Mouse (Mus musculus): ENCODE measurements around the gene Mest. TPM values are rescaled to one million over a fixed set of nuclear protein-coding genes. Genes with fewer than 3 reads are reported as not detected.
A peak's percentile ranks its signal among the peaks of the same experiment; 100 is the strongest.

Gene Mest
- 443 and 547 TPM in 2 replicates for polyA plus RNA-seq (2015; fragmentation: Nextera tagmentation; extraction: Ambion mirVana)

DNA sequence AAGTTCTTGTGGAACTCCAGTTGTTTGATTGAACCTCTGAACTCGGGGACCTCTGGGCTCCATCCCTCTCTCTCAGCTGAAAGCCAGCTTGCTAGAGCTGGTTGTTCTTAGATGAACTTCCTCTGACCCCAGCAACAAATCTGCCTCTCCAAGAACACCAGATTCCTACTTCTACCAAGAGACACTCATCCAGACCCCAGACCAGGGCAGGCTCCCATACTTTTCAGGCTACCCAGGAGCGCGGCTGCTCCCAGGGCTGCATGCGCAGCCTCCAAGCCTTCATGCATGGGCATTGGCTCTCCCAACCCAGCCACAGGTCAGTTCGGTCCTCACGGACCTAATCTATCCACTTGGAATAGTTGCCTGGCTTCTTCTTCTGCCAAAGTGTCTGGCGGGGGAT is at the start of gene Mest:
Mest (plus strand) TSS at position 217 of the 400 bp plus-strand sequence.
- H3K9me3 ChIP-seq (replicated peaks) = no peaks in the 10 kb centered on the region
- no peak within 1 kb of the TSS for H3K4me3 ChIP-seq
- WGBS = 70% methylated on average over 7 of the region's 7 CpGs
- H3K27me3 ChIP-seq = no peaks in the 10 kb centered on the region
- peaks cover 23% of the 10 kb centered on the region for H3K4me1 ChIP-seq
- H3K4me2 ChIP-seq = no peak within 1 kb of the TSS
- no peak for ATAC-seq
- H3K27ac ChIP-seq = peak within 1 kb of the TSS; percentile 76
- no peak within 1 kb of the TSS for H3K9ac ChIP-seq
- H3K36me3 ChIP-seq (ENCODE audit: poor library complexity, severe bottlenecking) = no peaks in the 10 kb centered on the region

DNA sequence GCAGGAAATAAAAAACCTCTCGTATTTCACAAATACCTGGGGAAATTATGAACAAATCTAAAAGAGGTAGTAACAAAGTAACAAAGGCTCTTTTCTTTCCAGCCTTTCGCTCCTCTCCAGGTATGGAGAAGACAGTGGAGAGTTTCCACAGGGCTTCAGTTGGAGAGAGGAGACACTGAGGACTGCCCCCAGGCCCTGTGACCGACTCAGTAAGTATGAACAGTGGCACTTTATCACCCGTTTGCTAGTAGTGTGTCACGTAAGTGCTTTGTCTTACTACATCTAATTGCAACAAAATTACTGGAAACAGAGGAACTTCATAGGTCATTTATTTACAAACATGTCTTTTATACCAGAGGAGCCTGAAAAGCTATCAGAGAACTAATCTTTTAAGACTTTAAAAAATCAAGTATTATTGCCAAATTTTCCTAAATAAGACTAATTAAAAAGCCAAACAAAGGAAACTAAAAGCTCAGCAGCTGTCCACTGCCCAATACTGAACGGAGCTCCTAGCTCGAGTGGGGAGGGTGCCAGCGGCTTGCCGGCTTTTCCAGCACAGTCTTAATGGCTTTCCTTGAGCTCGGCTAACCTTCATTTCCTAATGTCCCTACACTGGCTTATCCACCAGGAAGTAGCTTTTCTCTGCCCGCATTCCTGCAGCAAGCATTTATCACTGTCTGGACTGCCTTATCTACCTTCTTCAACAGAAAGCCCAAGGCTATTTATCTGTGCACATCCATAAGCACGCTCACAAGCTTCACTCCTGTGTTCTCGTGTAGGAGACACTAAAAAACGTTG is 49.4 kb upstream of the Mest start:
- peak overlapping the region; percentile 52 for H3K4me2 ChIP-seq
- peak; percentile 57; the same call in 1 of the 2 replicates for ATAC-seq
- H3K4me1 ChIP-seq = peaks cover 54% of the 10 kb centered on the region
- no peaks in the 10 kb centered on the region for H3K27me3 ChIP-seq
- no peak overlapping the region for H3K4me3 ChIP-seq
- H3K9ac ChIP-seq = peak overlapping the region; percentile 45; the same call in 1 of the 2 replicates
- H3K27ac ChIP-seq = peak overlapping the region; percentile 94
- no peaks in the 10 kb centered on the region for H3K36me3 ChIP-seq (ENCODE audit: poor library complexity, severe bottlenecking)
- H3K9me3 ChIP-seq (replicated peaks) = no peaks in the 10 kb centered on the region
- WGBS = 13% methylated on average over 14 of the region's 14 CpGs

DNA sequence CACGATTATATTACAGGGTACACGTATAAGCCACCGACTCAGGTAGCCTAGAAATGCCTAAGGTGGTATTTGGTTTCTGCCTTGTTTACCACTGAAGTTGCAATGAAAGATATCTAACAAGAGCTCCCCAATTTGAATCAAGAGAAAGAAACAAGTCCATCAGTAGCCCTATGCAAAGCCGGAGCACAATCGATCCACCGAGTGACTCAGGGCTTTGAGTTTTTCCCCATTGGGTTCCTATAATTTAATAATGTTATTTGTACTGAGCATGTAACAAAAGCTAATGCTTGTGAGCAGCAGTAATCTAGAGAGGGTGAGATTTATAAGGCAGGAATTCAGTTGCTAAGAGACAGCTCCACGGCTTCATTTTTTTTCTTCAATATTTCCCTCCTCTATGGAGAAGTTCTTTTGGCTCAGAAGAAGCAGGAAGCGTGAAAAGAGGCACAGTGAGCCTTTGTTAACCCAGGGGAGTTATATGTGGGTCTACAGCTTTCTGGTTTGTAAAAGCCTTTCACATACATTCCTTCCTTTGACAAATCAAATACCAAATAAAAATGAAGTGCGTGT is 48.5 kb upstream of the Mest start:
- 18% methylated on average over 9 of the region's 9 CpGs for WGBS
- no peaks in the 10 kb centered on the region for H3K36me3 ChIP-seq (ENCODE audit: poor library complexity, severe bottlenecking)
- H3K4me2 ChIP-seq = peak overlapping the region; percentile 52
- no peaks in the 10 kb centered on the region for H3K9me3 ChIP-seq (replicated peaks)
- H3K4me1 ChIP-seq = peaks cover 59% of the 10 kb centered on the region
- peak; percentile 47; the same call in 1 of the 2 replicates for ATAC-seq
- H3K4me3 ChIP-seq = no peak overlapping the region
- peak overlapping the region; percentile 94 for H3K27ac ChIP-seq
- no peaks in the 10 kb centered on the region for H3K27me3 ChIP-seq
- H3K9ac ChIP-seq = peak overlapping the region; percentile 64; the same call in 1 of the 2 replicates

DNA sequence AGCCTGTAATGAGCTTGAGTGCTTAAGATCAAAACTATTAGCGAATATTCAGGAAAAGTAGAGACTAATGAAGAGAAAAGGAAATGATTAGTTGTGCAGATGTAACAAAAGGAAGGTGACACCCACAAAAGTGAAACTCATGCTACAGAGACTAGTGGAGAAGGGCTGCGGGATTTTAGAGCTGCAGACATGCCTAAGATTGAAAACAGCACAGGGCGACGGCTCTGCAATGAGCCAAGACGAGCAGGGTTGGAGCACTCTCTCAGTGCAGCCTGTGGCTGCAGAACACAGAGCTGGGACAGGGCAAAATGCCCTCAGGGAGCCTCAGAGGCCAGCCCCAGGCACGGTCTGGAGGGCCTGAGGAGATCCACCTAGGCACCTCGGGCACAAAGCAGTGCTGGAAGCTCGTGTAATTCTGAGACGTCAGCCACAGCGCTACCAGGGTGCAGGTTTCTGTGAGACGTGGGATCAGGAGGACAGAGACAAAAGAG is 48.0 kb upstream of the Mest start:
- Histone ChIP-seq H3K4me2 (peak overlapping the region; percentile 52), H3K9me3 (replicated peaks) (no peaks in the 10 kb centered on the region), H3K27me3 (no peaks in the 10 kb centered on the region), H3K27ac (peak overlapping the region; percentile 94), H3K36me3 (ENCODE audit: poor library complexity, severe bottlenecking) (no peaks in the 10 kb centered on the region), H3K4me3 (peak overlapping the region; percentile 16; the same call in 1 of the 2 replicates), H3K4me1 (peaks cover 59% of the 10 kb centered on the region), H3K9ac (peak overlapping the region; percentile 64)
- WGBS = 2% methylated on average over 11 of the region's 11 CpGs
- ATAC-seq = peak; percentile 69

DNA sequence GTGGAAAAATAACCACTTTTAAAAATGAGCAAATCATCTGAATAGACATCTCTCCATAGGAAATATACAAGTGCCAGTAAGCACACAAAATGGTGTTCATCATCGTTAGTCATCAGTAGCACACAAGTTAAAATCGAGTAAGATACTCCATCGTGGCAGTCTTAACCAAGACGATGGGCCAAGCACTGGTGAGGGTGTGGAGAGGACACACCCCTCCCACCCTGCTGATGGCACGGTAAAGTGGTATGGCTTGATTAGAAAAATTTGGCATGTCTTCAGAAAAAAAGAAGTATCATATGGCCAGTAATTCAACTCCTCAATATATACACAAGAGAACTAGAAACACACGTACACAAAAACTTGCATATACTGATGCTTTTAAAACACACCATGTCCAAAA is 46.8 kb upstream of the Mest start:
- no peaks in the 10 kb centered on the region for H3K9me3 ChIP-seq (replicated peaks)
- no peak overlapping the region for H3K9ac ChIP-seq
- H3K27ac ChIP-seq = no peak overlapping the region
- WGBS = 77% methylated on average over 6 of the region's 6 CpGs
- no peak for ATAC-seq
- H3K4me1 ChIP-seq = peaks cover 56% of the 10 kb centered on the region
- H3K36me3 ChIP-seq (ENCODE audit: poor library complexity, severe bottlenecking) = no peaks in the 10 kb centered on the region
- H3K27me3 ChIP-seq = no peaks in the 10 kb centered on the region
- no peak overlapping the region for H3K4me2 ChIP-seq
- no peak overlapping the region for H3K4me3 ChIP-seq

DNA sequence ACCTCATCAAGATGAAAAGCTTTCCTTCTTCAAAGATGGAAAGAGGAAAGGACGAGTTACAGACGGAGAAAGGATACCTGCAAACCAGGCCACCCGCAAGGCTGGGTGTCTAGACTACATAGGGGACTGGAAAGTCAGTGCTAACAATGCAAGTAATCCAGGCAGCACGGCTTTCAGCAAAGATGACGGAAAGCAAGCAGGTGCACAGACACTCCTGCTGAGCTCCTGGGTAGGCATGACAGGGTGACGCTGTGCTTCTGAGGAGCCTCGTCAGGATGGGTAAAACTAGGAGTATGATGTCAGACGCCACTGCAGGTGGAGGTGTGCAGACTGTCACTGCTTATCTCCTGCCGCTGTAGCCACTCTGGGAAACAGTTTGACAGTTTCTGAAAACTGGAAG is 45.8 kb upstream of the Mest start:
- Histone ChIP-seq H3K4me3 (no peak overlapping the region), H3K27ac (no peak overlapping the region), H3K4me2 (no peak overlapping the region), H3K36me3 (ENCODE audit: poor library complexity, severe bottlenecking) (no peaks in the 10 kb centered on the region), H3K4me1 (peaks cover 56% of the 10 kb centered on the region), H3K9me3 (replicated peaks) (no peaks in the 10 kb centered on the region), H3K9ac (no peak overlapping the region), H3K27me3 (no peaks in the 10 kb centered on the region)
- WGBS = 65% methylated on average over 9 of the region's 9 CpGs
- no peak for ATAC-seq

DNA sequence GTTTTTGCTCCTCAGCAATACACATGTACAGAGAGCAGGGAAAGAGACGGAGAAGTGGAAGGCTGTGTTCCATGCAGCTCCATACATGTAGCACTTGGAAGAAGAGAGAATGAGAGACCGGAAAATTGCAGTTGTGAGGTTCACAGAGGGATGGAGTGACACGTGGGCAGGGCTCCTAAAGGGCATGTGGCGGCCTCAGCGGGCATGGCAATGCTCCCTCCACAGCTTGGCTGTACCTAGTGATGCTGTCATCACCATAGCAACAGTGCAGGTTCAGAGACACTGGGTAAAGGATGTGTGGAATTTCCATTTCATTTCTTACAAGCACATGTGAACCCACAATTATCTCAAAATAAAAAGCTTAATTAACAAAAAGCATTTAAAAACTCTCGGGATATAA is 44.9 kb upstream of the Mest start:
- 0 out of 2 replicates have a peak overlapping the region, but pooled peaks have one; percentile 1 for H3K9ac ChIP-seq
- peak overlapping the region; percentile 68 for H3K27ac ChIP-seq
- H3K4me3 ChIP-seq = no peak overlapping the region
- peaks cover 56% of the 10 kb centered on the region for H3K4me1 ChIP-seq
- 29% methylated on average over 6 of the region's 6 CpGs for WGBS
- no peaks in the 10 kb centered on the region for H3K9me3 ChIP-seq (replicated peaks)
- ATAC-seq = peak; percentile 61
- no peaks in the 10 kb centered on the region for H3K27me3 ChIP-seq
- no peak overlapping the region for H3K4me2 ChIP-seq
- no peaks in the 10 kb centered on the region for H3K36me3 ChIP-seq (ENCODE audit: poor library complexity, severe bottlenecking)

DNA sequence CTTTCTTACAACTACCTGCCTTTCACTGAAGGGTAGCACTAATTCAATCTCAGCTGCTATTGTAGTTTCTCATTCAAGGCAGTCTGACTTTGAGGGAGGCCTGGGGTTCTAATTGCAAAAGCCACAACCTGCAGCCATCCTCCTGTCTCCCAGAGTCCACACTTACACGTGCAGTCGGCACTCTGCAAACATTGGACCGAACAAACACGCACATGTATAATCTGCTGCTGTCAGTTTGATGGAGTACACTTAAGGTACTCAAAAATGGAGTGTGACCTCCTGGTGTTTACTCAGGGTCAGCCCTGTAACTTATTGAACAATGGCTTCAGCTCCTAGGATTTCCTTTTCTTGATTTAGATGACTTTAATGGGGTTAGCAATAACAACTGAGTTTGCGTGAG is 43.8 kb upstream of the Mest start:
- Histone ChIP-seq H3K4me3 (no peak overlapping the region), H3K9ac (peak overlapping the region; percentile 30; the same call in 1 of the 2 replicates), H3K27ac (peak overlapping the region; percentile 28; the same call in 1 of the 2 replicates), H3K4me1 (peaks cover 45% of the 10 kb centered on the region), H3K36me3 (ENCODE audit: poor library complexity, severe bottlenecking) (no peaks in the 10 kb centered on the region), H3K27me3 (no peaks in the 10 kb centered on the region), H3K9me3 (replicated peaks) (no peaks in the 10 kb centered on the region), H3K4me2 (no peak overlapping the region)
- WGBS = 64% methylated on average over 5 of the region's 5 CpGs
- ATAC-seq = no peak

DNA sequence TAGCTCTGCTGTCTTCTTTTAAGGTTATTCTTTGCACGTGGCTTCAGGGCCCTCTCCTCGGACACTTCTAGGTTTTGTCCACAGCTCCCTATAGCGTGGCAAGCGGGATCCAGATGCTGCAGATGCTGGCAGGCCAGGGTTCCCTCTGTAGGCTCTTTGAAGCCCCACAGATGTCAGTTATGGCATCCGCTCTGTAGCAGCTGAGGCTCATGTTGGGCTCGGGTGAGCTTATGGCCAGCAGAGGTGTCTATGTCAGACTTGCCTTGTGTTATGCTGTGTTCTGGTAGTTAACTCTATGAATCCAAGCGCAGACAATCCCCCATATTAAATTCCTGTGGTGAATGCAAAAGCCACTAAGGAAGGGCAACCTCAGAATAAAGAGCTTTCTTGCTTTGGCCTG is 42.9 kb upstream of the Mest start:
- H3K4me2 ChIP-seq = no peak overlapping the region

DNA sequence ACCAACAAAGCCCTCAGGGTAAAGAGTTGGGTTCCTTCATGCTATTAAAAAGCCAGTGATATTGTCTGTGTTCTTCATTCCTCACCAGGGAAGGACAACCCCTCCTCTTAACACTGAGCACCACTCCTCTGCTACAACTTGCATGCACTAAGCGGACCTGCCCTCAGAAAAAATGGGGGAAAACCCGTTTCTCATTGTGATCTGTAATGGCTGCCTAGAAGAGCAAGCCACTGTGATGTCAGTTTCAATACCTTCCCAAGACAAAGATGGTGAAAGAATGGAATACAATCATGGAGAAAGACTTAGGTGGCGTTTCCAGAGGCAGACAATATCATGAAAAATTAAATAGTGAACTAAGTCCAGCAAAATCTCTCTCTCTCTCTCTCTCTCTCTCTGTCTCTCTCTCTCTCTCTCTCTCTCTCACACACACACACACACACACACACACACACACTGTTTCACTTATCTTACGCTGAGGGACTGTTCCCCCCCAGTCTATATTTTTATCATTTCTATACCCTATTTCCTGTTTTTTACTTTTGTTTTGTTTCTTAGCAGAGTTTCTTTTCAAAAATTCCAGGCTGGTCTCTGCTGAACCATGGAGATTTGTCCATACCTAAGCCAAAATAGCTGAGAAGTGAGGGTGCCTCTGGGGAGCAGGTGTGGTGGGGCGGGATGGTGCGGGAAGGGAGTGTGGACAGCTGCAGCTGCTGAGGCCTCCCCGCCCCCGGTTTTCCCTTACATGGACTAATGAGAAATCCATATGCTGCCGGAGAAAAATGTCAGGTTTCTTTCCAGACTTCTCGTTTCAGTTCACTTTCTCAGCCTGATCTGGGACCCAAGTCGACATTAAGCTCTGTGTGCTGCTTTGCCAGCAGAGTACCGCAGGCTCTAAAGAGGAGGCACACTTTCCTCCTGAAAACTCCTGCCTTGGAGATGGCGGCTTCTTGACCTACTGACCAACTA is 41.1 kb upstream of the Mest start:
- Histone ChIP-seq H3K9me3 (replicated peaks) (no peaks in the 10 kb centered on the region), H3K9ac (0 out of 2 replicates have a peak overlapping the region, but pooled peaks have one; percentile 26), H3K4me3 (no peak overlapping the region), H3K36me3 (ENCODE audit: poor library complexity, severe bottlenecking) (no peaks in the 10 kb centered on the region), H3K4me1 (peaks cover 24% of the 10 kb centered on the region), H3K27ac (peak overlapping the region; percentile 35; the same call in 1 of the 2 replicates), H3K4me2 (no peak overlapping the region), H3K27me3 (no peaks in the 10 kb centered on the region)
- no peak for ATAC-seq
- 71% methylated on average over 13 of the region's 13 CpGs for WGBS

More for the DNA sequence above, 42.9 kb upstream of the Mest start:
- H3K27ac ChIP-seq = no peak overlapping the region
- no peak overlapping the region for H3K4me3 ChIP-seq
- no peaks in the 10 kb centered on the region for H3K27me3 ChIP-seq
- peaks cover 36% of the 10 kb centered on the region for H3K4me1 ChIP-seq
- WGBS = 86% methylated on average over 7 of the region's 7 CpGs
- no peaks in the 10 kb centered on the region for H3K9me3 ChIP-seq (replicated peaks)
- ATAC-seq = no peak
- H3K9ac ChIP-seq = no peak overlapping the region
- no peaks in the 10 kb centered on the region for H3K36me3 ChIP-seq (ENCODE audit: poor library complexity, severe bottlenecking)

DNA sequence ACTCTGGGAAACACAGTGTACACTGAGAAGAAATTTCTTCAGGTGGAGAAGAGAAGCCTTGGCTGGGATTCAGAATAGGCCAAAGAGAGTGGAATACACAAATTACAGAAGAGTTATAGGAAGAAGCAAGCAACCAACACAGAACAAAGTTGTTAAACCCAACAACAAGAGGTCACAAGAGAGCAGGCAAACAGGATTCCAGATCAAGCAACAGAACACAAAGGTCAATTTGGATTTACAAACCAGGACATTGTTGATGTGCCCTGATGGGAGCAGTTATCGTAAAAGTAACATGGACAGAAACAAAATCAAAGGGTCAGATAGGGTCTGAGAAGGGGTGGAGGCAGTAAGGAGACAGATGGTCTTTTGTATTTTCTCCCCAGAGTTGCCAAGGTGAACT is 38.8 kb upstream of the Mest start:
- no peaks in the 10 kb centered on the region for H3K36me3 ChIP-seq (ENCODE audit: poor library complexity, severe bottlenecking)

More for the DNA sequence above, 38.8 kb upstream of the Mest start:
- H3K4me3 ChIP-seq = no peak overlapping the region
- no peaks in the 10 kb centered on the region for H3K27me3 ChIP-seq
- H3K4me1 ChIP-seq = peaks cover 9% of the 10 kb centered on the region
- no peak overlapping the region for H3K27ac ChIP-seq
- 91% methylated on average over 1 of the region's 1 CpGs for WGBS
- H3K4me2 ChIP-seq = no peak overlapping the region
- no peaks in the 10 kb centered on the region for H3K9me3 ChIP-seq (replicated peaks)
- no peak overlapping the region for H3K9ac ChIP-seq
- ATAC-seq = no peak
